Comparison of ENCODE assay signal across 14 mouse cellular contexts in genomic region chr12:17411242-17411641, GRCm38 (mm10).
"Had no signal": no experiment of that assay in that cellular context is flagged by ENCODE, and none has a peak within 500 bp of the region (broad histone marks: within the 10 kb centered on the region; RNA-seq: fewer than 3 reads in every experiment).

No protein-coding gene starts in this region.

- DNase-seq: gastrocnemius, adult 2 months; gastrocnemius, postnatal 10 days; gastrocnemius, postnatal 25 days; heart, adult 2 months; heart, postnatal 4 days; kidney, adult 11 months; kidney, adult 2 months; kidney, adult 9 months; kidney, postnatal 14 days; kidney, postnatal 4 days; liver; liver, embryonic 13.5 days had no signal

- ATAC-seq: hindbrain, embryonic 16.5 days; intestine, embryonic 16.5 days had no signal
